In the genomic region with DNA sequence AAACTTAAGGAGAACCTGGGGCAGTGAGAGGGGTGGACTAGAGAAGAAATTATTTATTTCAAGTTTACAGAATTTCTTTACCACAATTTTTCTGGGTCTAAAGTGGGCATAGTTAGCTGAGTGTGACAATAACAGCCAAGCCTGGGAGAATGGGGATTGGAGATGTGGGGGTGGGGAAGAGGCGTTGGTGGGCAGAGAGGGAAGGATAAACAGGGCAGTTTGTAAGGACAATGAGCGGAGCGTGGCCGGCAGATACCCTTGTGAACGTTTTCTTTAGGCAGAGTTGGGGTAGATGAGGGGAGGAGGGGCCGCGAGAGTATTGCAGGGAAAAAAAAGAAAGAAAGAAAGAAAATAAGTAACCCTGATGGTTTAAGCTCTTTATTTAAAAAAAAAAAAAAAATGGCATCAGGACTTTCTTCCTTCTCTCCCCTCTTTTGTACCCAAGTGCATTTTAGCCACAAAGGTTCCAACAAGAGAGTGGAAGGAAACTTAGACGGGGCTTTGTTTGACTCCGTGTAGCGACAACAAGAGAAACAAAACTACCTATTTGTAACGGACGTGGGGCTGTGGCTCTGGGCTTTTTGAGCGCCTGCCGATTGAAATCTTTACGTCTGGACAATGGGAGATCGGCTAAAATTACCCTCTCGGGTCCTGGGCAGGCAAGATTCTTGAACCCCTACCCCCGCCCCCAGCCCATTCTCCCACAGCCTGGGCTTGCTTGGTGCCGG, we compare ENCODE assay signal across 8 mouse cellular contexts. TPM values are rescaled to one million over a fixed set of nuclear protein-coding genes. Genes with fewer than 3 reads are reported as not detected.
DNase-seq lines count a peak whose midpoint lies in the region; ATAC-seq lines count a peak whose summit lies in the region.

No protein-coding gene starts in this region.

- ATAC-seq in heart, embryonic 14.5 days (ENCODE audit: insufficient number of reproducible peaks, insufficient read depth, low FRiP score, low read depth): no peak
- no peak for ATAC-seq in midbrain, embryonic 14.5 days (ENCODE audit: low FRiP score, low TSS enrichment)

- no peaks in the 10 kb centered on the region for H3K36me3 ChIP-seq in heart, embryonic 14.5 days (ENCODE audit: control insufficient read depth, insufficient read depth, low read length)
- H3K36me3 ChIP-seq in hindbrain, embryonic 10.5 days: peaks cover 13% of the 10 kb centered on the region
- no peaks in the 10 kb centered on the region for H3K36me3 ChIP-seq in midbrain, embryonic 14.5 days (ENCODE audit: control insufficient read depth, insufficient read depth, low read length)

- H3K27me3 ChIP-seq in heart, embryonic 14.5 days (ENCODE audit: control insufficient read depth, insufficient read depth, low read length): peaks cover 90% of the 10 kb centered on the region
- peaks cover 55% of the 10 kb centered on the region for H3K27me3 ChIP-seq in hindbrain, embryonic 10.5 days (ENCODE audit: insufficient read depth, poor library complexity, severe bottlenecking)
- H3K27me3 ChIP-seq in midbrain, embryonic 14.5 days (ENCODE audit: control insufficient read depth, insufficient read depth, low read length): peaks cover 18% of the 10 kb centered on the region; the same call in 1 of the 2 replicates

- H3K4me1 ChIP-seq in heart, embryonic 14.5 days (ENCODE audit: control insufficient read depth in 2 of 2, insufficient read depth in 2 of 2, low read length in 2 of 2): peaks cover 8 to 19% of the 10 kb centered on the region in 2 experiments; a peak in 3 of 4 replicates
- peaks cover 50% of the 10 kb centered on the region for H3K4me1 ChIP-seq in hindbrain, embryonic 10.5 days (replicated peaks)
- H3K4me1 ChIP-seq in midbrain, embryonic 14.5 days (ENCODE audit: control insufficient read depth, insufficient read depth, low read length): peaks cover 14% of the 10 kb centered on the region

- no peaks in the 10 kb centered on the region for H3K9me3 ChIP-seq in heart, embryonic 14.5 days (ENCODE audit: control insufficient read depth, low read length)
- H3K9me3 ChIP-seq in hindbrain, embryonic 10.5 days: no peaks in the 10 kb centered on the region
- H3K9me3 ChIP-seq in midbrain, embryonic 14.5 days (ENCODE audit: control insufficient read depth, low read length): no peaks in the 10 kb centered on the region

- WGBS in heart, embryonic 14.5 days: 2% methylated on average over 19 of the region's 19 CpGs
- under 1% methylated on average over 19 of the region's 19 CpGs for WGBS in hindbrain, embryonic 10.5 days
- under 1% methylated on average over 19 of the region's 19 CpGs for WGBS in midbrain, embryonic 14.5 days

- no peak for DNase-seq in heart, postnatal 4 days
- peak; percentile 59 for DNase-seq in R1 (ENCODE audit: low read depth, low spot score)
- DNase-seq in hindbrain, embryonic 10.5 days (ENCODE audit: low spot score): peak; percentile 63
- peak; percentile 66 for DNase-seq in midbrain, embryonic 14.5 days
- DNase-seq in urinary bladder, postnatal 4 days (ENCODE audit: low spot score in 2 of 2): no peak
- no peak for DNase-seq in Muller cell, postnatal 12 days (ENCODE audit: inconsistent ontology term)
- DNase-seq in natural killer cell, adult 2 months (ENCODE audit: low spot score in 2 of 2): no peak

- H3K27ac ChIP-seq in heart, embryonic 14.5 days (replicated peaks in 1 of 2; ENCODE audit: control insufficient read depth in 1 of 2, insufficient read depth in 1 of 2, low read depth in 2 of 2, low read length in 2 of 2): no peak overlapping the region
- peak overlapping the region; percentile 93 for H3K27ac ChIP-seq in hindbrain, embryonic 10.5 days
- H3K27ac ChIP-seq in midbrain, embryonic 14.5 days (replicated peaks; ENCODE audit: low read depth, low read length): peak overlapping the region; percentile 85

- H3K4me3 ChIP-seq in heart, embryonic 14.5 days (ENCODE audit: control insufficient read depth in 1 of 2, insufficient read depth in 1 of 2, low read depth in 1 of 2, low read length in 2 of 2): peak overlapping the region in 1 of 2 experiments; percentile 41; a peak in 3 of 4 replicates
- H3K4me3 ChIP-seq in hindbrain, embryonic 10.5 days: peak overlapping the region; percentile 68
- H3K4me3 ChIP-seq in midbrain, embryonic 14.5 days (replicated peaks; ENCODE audit: low read depth, low read length): peak overlapping the region; percentile 57

- peak overlapping the region; percentile 71 for H3K4me2 ChIP-seq in heart, embryonic 14.5 days (ENCODE audit: low read length)
- peak overlapping the region; percentile 71 for H3K4me2 ChIP-seq in midbrain, embryonic 14.5 days (ENCODE audit: low read length)

- H3K9ac ChIP-seq in heart, embryonic 14.5 days (ENCODE audit: low read length): no peak overlapping the region
- H3K9ac ChIP-seq in midbrain, embryonic 14.5 days (replicated peaks; ENCODE audit: low read length): peak overlapping the region; percentile 54

RNA-seq across cellular contexts. Expression of gene Sox2, which starts 1.9 kb away (rescaled TPM):
- 0.24 TPM in 1 of 2 replicates, not detected in the other for polyA plus RNA-seq in heart, embryonic 14.5 days (2014; fragmentation: Nextera tagmentation; extraction: Ambion mirVana)
- total RNA-seq in heart, postnatal 4 days (2021): not detected
- polyA plus RNA-seq in hindbrain, embryonic 10.5 days (2016; fragmentation: Nextera tagmentation; extraction: Ambion mirVana): 23.4 and 24.2 TPM in 2 replicates
- polyA plus RNA-seq in midbrain, embryonic 14.5 days (2014; fragmentation: Nextera tagmentation; extraction: Ambion mirVana): 16.8 and 22.4 TPM in 2 replicates

Comparison
In these comparisons a context has a peak if more than half of its experiments do, and no peak if none do; other contexts are left out.
1. H3K27ac ChIP-seq: peak in hindbrain, embryonic 10.5 days (single experiment) and midbrain, embryonic 14.5 days (single experiment); none in heart, embryonic 14.5 days (0 of 2).
2. DNase-seq: peak in R1 (single experiment), hindbrain, embryonic 10.5 days (single experiment) and midbrain, embryonic 14.5 days (single experiment); none in heart, postnatal 4 days (single experiment), urinary bladder, postnatal 4 days (0 of 2), Muller cell, postnatal 12 days (single experiment) and natural killer cell, adult 2 months (0 of 2).
3. RNA of gene Sox2, which starts 1.9 kb away (polyA plus RNA-seq): 23.4 to 24.2 TPM in hindbrain, embryonic 10.5 days and 16.8 to 22.4 TPM in midbrain, embryonic 14.5 days; 0.24 TPM in heart, embryonic 14.5 days; every median in the first group is over 10 times any median in the second.